Mouse (Mus musculus): ENCODE results near the gene Sh3gl2. TPM values are rescaled to one million over a fixed set of nuclear protein-coding genes. Genes with fewer than 3 reads are reported as not detected.

Gene Sh3gl2
- total and polyA plus RNA-seq, 3 experiments: not detected

DNA sequence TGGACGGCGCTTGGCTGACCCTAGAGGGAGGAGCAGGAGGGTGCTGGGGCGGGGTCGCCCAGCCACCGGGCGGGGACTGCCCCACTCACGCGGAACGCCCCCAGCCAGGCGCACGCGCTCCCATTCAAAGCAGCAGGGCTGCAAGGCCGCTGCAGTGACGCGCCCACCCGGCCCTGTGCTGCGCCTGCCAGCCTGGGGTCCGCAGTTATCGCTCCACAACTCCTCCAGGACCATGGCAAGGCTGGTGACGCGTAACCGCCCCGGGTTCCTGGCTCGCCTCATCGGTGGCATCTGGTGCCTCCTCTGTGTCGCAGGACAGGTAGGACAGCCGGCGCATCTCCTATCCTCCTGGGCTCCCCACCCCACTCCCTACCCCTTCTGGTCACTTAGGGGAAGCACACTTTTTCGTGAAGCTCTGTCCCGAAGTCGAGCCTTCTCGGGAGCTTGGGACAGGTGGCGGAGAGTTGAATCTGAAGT, 309.3 kb downstream of the Sh3gl2 start:
- Histone ChIP-seq H3K79me2 (replicated peaks; ENCODE audit: control insufficient read depth, extremely low read depth, insufficient read depth, poor library complexity, severe bottlenecking) (no peaks in the 10 kb centered on the region), H3K9me3 (replicated peaks; ENCODE audit: low read length) (peaks cover 70% of the 10 kb centered on the region), H3K4me1 (ENCODE audit: control insufficient read depth in 1 of 2, insufficient read depth in 2 of 2) (no peaks in the 10 kb centered on the region), H3K36me3 (replicated peaks in 1 of 2; ENCODE audit: control insufficient read depth in 1 of 2, insufficient read depth in 1 of 2, low read length in 1 of 2) (no peaks in the 10 kb centered on the region), H3K4me2 (ENCODE audit: insufficient read depth, low read depth, poor library complexity, severe bottlenecking) (no peak overlapping the region), H3K27ac (ENCODE audit: insufficient read depth, low read depth) (no peak overlapping the region), H3K9ac (ENCODE audit: insufficient read depth, low read depth) (no peak overlapping the region), H3K27me3 (replicated peaks) (no peaks in the 10 kb centered on the region), H3K4me3 (replicated peaks in 1 of 3; ENCODE audit: low read depth in 2 of 3, low read length in 2 of 3, poor library complexity in 1 of 3) (no peak overlapping the region)
- no peak for TF ChIP-seq CHD2 (IDR thresholded peaks at IDR 0.05; ENCODE audit: low read length)
- no peak for TF ChIP-seq ELF1 (IDR thresholded peaks at IDR 0.05; ENCODE audit: low read depth, low read length)
- no peak for TF ChIP-seq USF1 (IDR thresholded peaks at IDR 0.05; ENCODE audit: low read depth, low read length)
- TF ChIP-seq MYC (IDR thresholded peaks at IDR 0.05; ENCODE audit: low read depth, low read length): no peak
- TF ChIP-seq HCFC1 (IDR thresholded peaks at IDR 0.05; ENCODE audit: low read depth, low read length): no peak
- no peak for TF ChIP-seq CTCF (conservative IDR thresholded peaks at IDR 0.05 in 1 of 2, IDR thresholded peaks at IDR 0.05 in 1 of 2; ENCODE audit: low read depth in 2 of 2, low read length in 2 of 2)
- no peak for TF ChIP-seq MAZ (IDR thresholded peaks at IDR 0.05; ENCODE audit: low read depth, low read length)
- no peak for TF ChIP-seq KAT2A (IDR thresholded peaks at IDR 0.05; ENCODE audit: insufficient replicate concordance, low read length)
- TF ChIP-seq TCF12 (IDR thresholded peaks at IDR 0.05; ENCODE audit: low read depth, low read length): no peak
- no peak for TF ChIP-seq JUN (IDR thresholded peaks at IDR 0.05; ENCODE audit: insufficient read depth, low read depth, low read length)
- no peak for TF ChIP-seq ETS1 (conservative IDR thresholded peaks at IDR 0.05; ENCODE audit: low read depth, low read length)
- no peak for TF ChIP-seq MEF2A (IDR thresholded peaks at IDR 0.05; ENCODE audit: borderline replicate concordance, low read depth, low read length)
- no peak for TF ChIP-seq MAX (IDR thresholded peaks at IDR 0.05; ENCODE audit: low read length)
- no peak for TF ChIP-seq TBP (conservative IDR thresholded peaks at IDR 0.05; ENCODE audit: low read depth, low read length)
- no peak for TF ChIP-seq ZKSCAN1 (IDR thresholded peaks at IDR 0.05; ENCODE audit: borderline replicate concordance, low read depth, low read length)
- no peak for TF ChIP-seq RCOR1 (conservative IDR thresholded peaks at IDR 0.05; ENCODE audit: low read depth, low read length)
- TF ChIP-seq JUND (conservative IDR thresholded peaks at IDR 0.05; ENCODE audit: low read depth, low read length): no peak
- no peak for TF ChIP-seq E2F4 (IDR thresholded peaks at IDR 0.05; ENCODE audit: insufficient replicate concordance, low read depth, low read length)
- in situ Hi-C loops (cut with MboI; ENCODE audit: low pct_ligation_motif_present, low pct_unique_long_range_greater_than_20kb, low sequenced_read_pairs) (no loop called here), dilution Hi-C loops (cut with MboI; ENCODE audit: extremely low pct_ligation_motif_present, extremely low pct_unique_long_range_greater_than_20kb, low sequenced_read_pairs) (no loop called here)
- no peak for DNase-seq (ENCODE audit: extremely low read depth)

DNA sequence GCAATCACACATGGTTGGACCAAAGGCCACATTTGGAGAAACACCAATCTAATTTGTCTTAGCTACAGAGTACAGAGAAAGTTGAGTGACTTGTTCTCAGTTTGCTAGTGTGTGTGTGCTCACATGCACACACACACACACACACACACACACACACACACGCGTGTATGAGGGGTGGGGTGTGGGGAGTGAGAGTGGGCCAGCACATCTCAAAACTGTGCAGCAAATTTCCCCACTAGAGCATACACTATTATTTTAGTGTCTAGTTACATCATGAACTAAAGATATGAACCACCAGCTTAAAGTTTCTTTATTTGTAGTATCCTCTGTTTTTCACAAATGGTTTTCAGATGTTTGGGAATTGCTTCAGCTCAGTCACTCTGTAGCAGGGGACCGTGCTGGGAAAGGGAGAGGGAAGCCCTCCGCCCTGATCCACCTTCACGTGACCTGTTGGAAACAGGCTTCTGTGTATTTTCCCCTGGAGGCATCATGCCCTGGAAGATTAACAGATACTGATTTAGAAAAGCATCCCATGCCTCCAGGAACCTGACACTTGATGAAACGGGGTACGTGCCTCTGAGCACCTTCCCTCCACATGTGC, 322.1 kb downstream of the Sh3gl2 start:
- Histone ChIP-seq H3K27me3 (replicated peaks) (no peaks in the 10 kb centered on the region), H3K79me2 (replicated peaks; ENCODE audit: control insufficient read depth, extremely low read depth, insufficient read depth, poor library complexity, severe bottlenecking) (no peaks in the 10 kb centered on the region), H3K4me1 (ENCODE audit: control insufficient read depth in 1 of 2, insufficient read depth in 2 of 2) (no peaks in the 10 kb centered on the region), H3K9me3 (replicated peaks; ENCODE audit: low read length) (peaks cover 46% of the 10 kb centered on the region), H3K9ac (ENCODE audit: insufficient read depth, low read depth) (no peak overlapping the region), H3K4me3 (replicated peaks in 1 of 3; ENCODE audit: low read depth in 2 of 3, low read length in 2 of 3, poor library complexity in 1 of 3) (no peak overlapping the region), H3K4me2 (ENCODE audit: insufficient read depth, low read depth, poor library complexity, severe bottlenecking) (no peak overlapping the region), H3K27ac (ENCODE audit: insufficient read depth, low read depth) (no peak overlapping the region), H3K36me3 (replicated peaks in 1 of 2; ENCODE audit: control insufficient read depth in 1 of 2, insufficient read depth in 1 of 2, low read length in 1 of 2) (no peaks in the 10 kb centered on the region)
- no peak for DNase-seq (ENCODE audit: extremely low read depth)
- in situ Hi-C loops (cut with MboI; ENCODE audit: low pct_ligation_motif_present, low pct_unique_long_range_greater_than_20kb, low sequenced_read_pairs): no loop called here
- dilution Hi-C loops (cut with MboI; ENCODE audit: extremely low pct_ligation_motif_present, extremely low pct_unique_long_range_greater_than_20kb, low sequenced_read_pairs): no loop called here
- TF ChIP-seq CHD2 (IDR thresholded peaks at IDR 0.05; ENCODE audit: low read length): no peak
- no peak for TF ChIP-seq ZMIZ1 (IDR thresholded peaks at IDR 0.05; ENCODE audit: low read depth, low read length)
- no peak for TF ChIP-seq HCFC1 (IDR thresholded peaks at IDR 0.05; ENCODE audit: low read depth, low read length)
- no peak for TF ChIP-seq NELFE (IDR thresholded peaks at IDR 0.05; ENCODE audit: low read depth, low read length)
- TF ChIP-seq BHLHE40 (IDR thresholded peaks at IDR 0.05; ENCODE audit: low read depth, low read length): no peak
- TF ChIP-seq ZC3H11A (IDR thresholded peaks at IDR 0.05; ENCODE audit: low read depth, low read length): no peak
- no peak for TF ChIP-seq USF1 (IDR thresholded peaks at IDR 0.05; ENCODE audit: low read depth, low read length)
- no peak for TF ChIP-seq CTCF (conservative IDR thresholded peaks at IDR 0.05 in 1 of 2, IDR thresholded peaks at IDR 0.05 in 1 of 2; ENCODE audit: low read depth in 2 of 2, low read length in 2 of 2)
- TF ChIP-seq ELF1 (IDR thresholded peaks at IDR 0.05; ENCODE audit: low read depth, low read length): no peak
- no peak for TF ChIP-seq POLR2AphosphoS2 (IDR thresholded peaks at IDR 0.05; ENCODE audit: low read depth, low read length)
- no peak for TF ChIP-seq PAX5 (IDR thresholded peaks at IDR 0.05; ENCODE audit: low read length)
- TF ChIP-seq RCOR1 (conservative IDR thresholded peaks at IDR 0.05; ENCODE audit: low read depth, low read length): no peak
- no peak for TF ChIP-seq TBP (conservative IDR thresholded peaks at IDR 0.05; ENCODE audit: low read depth, low read length)
- TF ChIP-seq ZKSCAN1 (IDR thresholded peaks at IDR 0.05; ENCODE audit: borderline replicate concordance, low read depth, low read length): no peak
- no peak for TF ChIP-seq JUN (IDR thresholded peaks at IDR 0.05; ENCODE audit: insufficient read depth, low read depth, low read length)
- no peak for TF ChIP-seq MAX (IDR thresholded peaks at IDR 0.05; ENCODE audit: low read length)
- TF ChIP-seq GABPA (IDR thresholded peaks at IDR 0.05; ENCODE audit: insufficient replicate concordance, low read depth, low read length): no peak
- TF ChIP-seq SMC3 (IDR thresholded peaks at IDR 0.05; ENCODE audit: low read depth, low read length): no peak
